Mouse (Mus musculus) naive thymus-derived CD4-positive, alpha-beta T cell, adult 5 months (primary cell): ENCODE measurements around the gene Olfr1469. TPM values are rescaled to one million over a fixed set of nuclear protein-coding genes. Genes with fewer than 3 reads are reported as not detected.

Experiments
- polyA plus RNA-seq: library from polyadenylated mRNA; unstranded; fragments of 100-300 nt; shearing (Covaris generic); gene quantifications from one replicate; pipeline ENCODE4 v1.2.1, GENCODE M21; 2017

The Olfr1469 gene
- polyA plus RNA-seq: 0.39 TPM

DNA sequence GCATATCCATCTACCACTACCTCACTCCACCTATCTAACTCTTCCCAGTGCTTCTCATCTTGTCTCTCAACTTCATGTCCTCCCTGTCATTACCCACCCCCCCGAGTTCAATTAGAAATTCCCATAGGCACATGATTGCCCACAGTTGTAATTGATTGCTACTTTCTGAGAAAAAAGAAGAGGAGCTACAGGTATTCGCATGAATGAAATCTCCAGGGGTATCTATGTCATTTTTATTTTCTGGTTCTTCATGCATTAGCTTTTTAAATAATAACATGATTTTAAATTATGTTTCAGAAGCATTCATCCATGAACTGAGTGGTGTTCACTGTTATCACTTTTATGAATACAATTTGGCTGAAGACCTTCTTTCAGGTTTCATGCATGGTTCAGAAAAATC, at the start of gene Olfr1469:
Gene Olfr1469, plus strand, starts transcription at position 301 of the 400 bp plus-strand sequence.

GRCm38 (mm10) chr19:13361936-13362335, 45.7 kb upstream of the Olfr1469 start, which contains the start of gene Olfr1467:
TSS of gene Olfr1467 (plus strand) at chr19:13362236.

GRCm38 (mm10) chr19:13443109-13443508, 35.5 kb downstream of the Olfr1469 start, which contains the start of gene Olfr1471:
TSS of gene Olfr1471 (plus strand) at chr19:13443409.

DNA sequence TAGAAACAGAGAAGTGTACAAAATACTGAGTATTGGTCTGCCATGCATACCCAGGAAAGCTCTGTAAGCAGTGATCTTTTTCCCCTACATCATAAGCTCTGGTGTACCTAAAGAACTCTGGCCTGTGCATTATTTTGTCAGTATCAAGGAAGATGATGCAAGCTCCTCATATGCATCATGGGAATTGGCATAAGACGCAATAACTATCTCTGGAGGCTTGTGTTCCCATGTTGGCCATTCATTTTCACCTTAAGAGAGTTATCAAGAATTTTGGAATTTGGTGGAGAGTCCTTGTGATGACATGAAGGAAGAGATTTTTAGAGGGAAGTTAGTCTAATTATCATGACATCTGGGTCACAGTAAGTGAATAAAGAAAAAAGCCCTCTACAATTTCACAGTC, 48.3 kb downstream of the Olfr1469 start, which contains the start of gene Olfr1472:
Gene Olfr1472, minus strand, starts transcription at position 101 of the 400 bp plus-strand sequence.

Other genes with a start within 250 kb of the Olfr1469 start
- not detected for gene Olfr1461, start 244.8 kb upstream of the Olfr1469 start, polyA plus RNA-seq
- not detected for gene Olfr1462, start 222.1 kb upstream of the Olfr1469 start, polyA plus RNA-seq
- not detected for gene Olfr1463, start 176.5 kb upstream of the Olfr1469 start, polyA plus RNA-seq
- gene Olfr1465, start 92.3 kb upstream of the Olfr1469 start, polyA plus RNA-seq: not detected
- not detected for gene Olfr1466, start 69.0 kb upstream of the Olfr1469 start, polyA plus RNA-seq
- not detected for gene Olfr1467, start 45.6 kb upstream of the Olfr1469 start, polyA plus RNA-seq
- not detected for gene Olfr1471, start 35.6 kb downstream of the Olfr1469 start, polyA plus RNA-seq
- not detected for gene Olfr1472, start 48.2 kb downstream of the Olfr1469 start, polyA plus RNA-seq
- not detected for gene Olfr1474, start 61.7 kb downstream of the Olfr1469 start, polyA plus RNA-seq
- gene Olfr1475, start 72.3 kb downstream of the Olfr1469 start, polyA plus RNA-seq: not detected
- gene Olfr1477, start 92.7 kb downstream of the Olfr1469 start, polyA plus RNA-seq: 0.11 TPM
- not detected for gene Olfr1480, start 120.1 kb downstream of the Olfr1469 start, polyA plus RNA-seq
- not detected for gene Olfr1484, start 175.7 kb downstream of the Olfr1469 start, polyA plus RNA-seq
- not detected for gene Olfr1487, start 209.5 kb downstream of the Olfr1469 start, polyA plus RNA-seq
- gene Olfr1489, start 223.8 kb downstream of the Olfr1469 start, polyA plus RNA-seq: not detected
- gene Olfr1490, start 243.2 kb downstream of the Olfr1469 start, polyA plus RNA-seq: not detected